Mouse (Mus musculus): ENCODE measurements at regions not wholly inside any gene's neighbourhood (a gene's known extent, or its start where the extent isn't known, plus 50 kb on each side); places are given as distances from the start of the nearest gene placed in this dataset.

DNA sequence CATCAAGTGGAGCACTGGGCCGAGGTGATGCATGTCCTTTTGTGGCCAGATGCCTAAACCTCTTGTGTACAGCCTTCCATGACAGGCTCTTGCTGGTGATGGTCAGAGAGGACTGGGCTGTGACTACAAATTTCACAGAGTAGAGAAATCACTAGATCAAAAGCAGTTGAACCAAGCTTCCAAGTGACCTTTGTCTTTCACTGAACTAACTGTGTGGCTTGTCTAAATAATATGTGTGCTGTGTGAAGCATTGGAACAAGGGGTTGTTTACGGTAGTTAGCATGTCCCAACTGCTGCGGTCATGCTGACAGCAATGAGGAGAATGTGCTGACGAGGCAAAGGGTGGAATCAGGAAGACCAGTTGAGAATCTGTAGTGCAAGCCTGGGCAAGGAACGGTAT lies 55.3 kb upstream of the D16Ertd472e start:
- no peak for DNase-seq

DNA sequence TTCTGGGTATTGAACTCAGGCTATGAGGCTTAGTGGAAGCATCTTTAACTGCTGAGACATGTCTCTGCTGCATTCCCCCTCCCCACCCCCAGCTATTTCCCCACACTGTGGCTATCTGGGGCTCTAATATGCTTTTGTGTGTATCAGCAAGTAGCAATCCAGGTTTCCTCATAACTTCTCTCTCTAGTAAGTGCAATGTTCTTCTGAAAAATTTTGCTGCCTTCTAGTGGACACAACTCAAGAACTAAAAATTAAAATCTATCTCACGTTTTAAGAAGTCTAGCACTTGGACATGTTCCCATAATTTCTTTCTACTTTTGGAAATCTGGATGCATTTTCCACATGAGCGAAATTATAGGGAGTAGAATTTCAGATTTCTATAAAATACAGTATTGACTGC lies 50.3 kb upstream of the D16Ertd472e start:
- DNase-seq = no peak
